Mouse (Mus musculus) neural tube, embryonic 13.5 days (tissue): ENCODE data around the gene Edn2. TPM values are rescaled to one million over a fixed set of nuclear protein-coding genes. Genes with fewer than 3 reads are reported as not detected.
A peak's percentile ranks its signal among the peaks of the same experiment; 100 is the strongest.

ENCODE experiments used
- ATAC-seq: fragments of 200-750 bp; cut with Nextera tagmentation; 2 replicates; pipeline ENCODE4 v1.8.0; 2017; ENCODE audit warnings: low read depth, mild to moderate bottlenecking, moderate TSS enrichment, moderate library complexity
- H3K27ac ChIP-seq: fragments of 300-500 bp; sonication (generic); replicated peaks from 2 replicates; pipeline ENCODE4 v1.5.1; 2015; ENCODE audit warnings: moderate library complexity, mild to moderate bottlenecking, inconsistent platforms
- H3K27me3 ChIP-seq: fragments of 300-500 bp; sonication (generic); 2 replicates; pipeline ENCODE4 v1.6.1; 2015; ENCODE audit warnings: mild to moderate bottlenecking, inconsistent platforms
- H3K36me3 ChIP-seq: fragments of 300-500 bp; sonication (generic); 2 replicates; pipeline ENCODE4 v1.6.1; 2015; ENCODE audit warnings: mild to moderate bottlenecking, inconsistent platforms
- H3K4me1 ChIP-seq: fragments of 300-500 bp; sonication (generic); replicated peaks from 2 replicates; pipeline ENCODE4 v1.6.1; 2015; ENCODE audit warnings: inconsistent platforms
- H3K4me2 ChIP-seq: fragments of 300-500 bp; sonication (generic); 2 replicates; pipeline ENCODE4 v1.6.1; 2015; ENCODE audit warnings: inconsistent platforms, mild to moderate bottlenecking, moderate library complexity
- H3K4me3 ChIP-seq: fragments of 300-500 bp; sonication (generic); 2 replicates; pipeline ENCODE4 v1.5.1; 2015; ENCODE audit warnings: mild to moderate bottlenecking, inconsistent platforms
- H3K9ac ChIP-seq: fragments of 300-500 bp; sonication (generic); 2 replicates; pipeline ENCODE4 v1.6.1; 2015; ENCODE audit warnings: moderate library complexity, mild to moderate bottlenecking, inconsistent platforms
- H3K9me3 ChIP-seq: fragments of 300-500 bp; sonication (generic); 2 replicates; pipeline ENCODE4 v1.6.1; 2016; ENCODE audit warnings: inconsistent platforms
- WGBS: fragments of 180-500 bp; shearing (Covaris S2); methylation state at CpG from one replicate; pipeline ENCODE4 v1.1.7; 2015; 5-methylcytosine and 5-hydroxymethylcytosine counted together
- polyA plus RNA-seq: library from polyadenylated mRNA; unstranded; fragments of >200 nt; fragmentation: Nextera tagmentation; extraction: Ambion mirVana; gene quantifications from 2 replicates; pipeline ENCODE4 v1.2.1, GENCODE M21; 2015

Gene Edn2
- polyA plus RNA-seq, 1 experiment from 2014 or later = 0.47 TPM

- no peak overlapping the region for H3K27ac ChIP-seq
- ATAC-seq = peak; percentile 48; the same call in 1 of the 2 replicates
- no peak overlapping the region for H3K4me2 ChIP-seq
- 37% methylated on average over 10 of the region's 10 CpGs for WGBS
- H3K4me3 ChIP-seq = no peak overlapping the region
- no peak overlapping the region for H3K9ac ChIP-seq
- H3K9me3 ChIP-seq = no peaks in the 10 kb centered on the region
- peaks cover 16% of the 10 kb centered on the region for H3K4me1 ChIP-seq
- no peaks in the 10 kb centered on the region for H3K27me3 ChIP-seq
- H3K36me3 ChIP-seq = no peaks in the 10 kb centered on the region
These were observed 55.0 kb downstream of the Edn2 start for GRCm38 (mm10) chr4:120215915-120216591.

GRCm38 (mm10) chr4:120216883-120217282, 55.9 kb downstream of the Edn2 start:
- peaks cover 24% of the 10 kb centered on the region for H3K4me1 ChIP-seq
- no peak overlapping the region for H3K4me2 ChIP-seq
- H3K27ac ChIP-seq = no peak overlapping the region
- H3K36me3 ChIP-seq = no peaks in the 10 kb centered on the region
- H3K27me3 ChIP-seq = no peaks in the 10 kb centered on the region
- no peak overlapping the region for H3K4me3 ChIP-seq
- ATAC-seq = no peak
- no peak overlapping the region for H3K9ac ChIP-seq
- H3K9me3 ChIP-seq = no peaks in the 10 kb centered on the region

Other genes starting within 250 kb of the Edn2 start
- gene AL607142.1, start 96.2 kb upstream of the Edn2 start, polyA plus RNA-seq = not detected in 2 replicates
- 0.62 and 1.0 TPM in 2 replicates for gene Foxo6, start 126.1 kb downstream of the Edn2 start, polyA plus RNA-seq
- gene Scmh1, start 244.1 kb downstream of the Edn2 start, polyA plus RNA-seq = 82.6 and 93.1 TPM in 2 replicates